Mouse (Mus musculus): ENCODE measurements around the gene Zfp422.
"Not testable (repeated sequence)": the region's sequence is repeated elsewhere in the genome, so short reads cannot be mapped to it uniquely, and the experiment has no call there.

Gene Zfp422

GRCm38 (mm10) chr6:116647763-116648162 is 19.0 kb upstream of the Zfp422 start:
- DNase-seq, result no peak

- no peak for DNase-seq
Observed at GRCm38 (mm10) chr6:116644335-116644734, 15.5 kb upstream of the Zfp422 start.

- no peak for DNase-seq
Observed at GRCm38 (mm10) chr6:116643881-116644280, 15.1 kb upstream of the Zfp422 start.

- no peak for DNase-seq
Observed at GRCm38 (mm10) chr6:116642942-116643341, 14.1 kb upstream of the Zfp422 start.

- DNase-seq, result no peak
Observed at GRCm38 (mm10) chr6:116639663-116640062, 10.9 kb upstream of the Zfp422 start.

- DNase-seq, result no peak
Observed at GRCm38 (mm10) chr6:116638871-116639270, 10.1 kb upstream of the Zfp422 start.

GRCm38 (mm10) chr6:116637496-116637895 is 8.7 kb upstream of the Zfp422 start:
- no peak for DNase-seq

GRCm38 (mm10) chr6:116636581-116637235 is 7.9 kb upstream of the Zfp422 start:
- no peak for DNase-seq

- DNase-seq, result no peak
Observed at GRCm38 (mm10) chr6:116635251-116636180, 6.7 kb upstream of the Zfp422 start.

- DNase-seq, result no peak
Observed at GRCm38 (mm10) chr6:116633741-116634695, 5.2 kb upstream of the Zfp422 start.

GRCm38 (mm10) chr6:116632129-116632528 is 3.3 kb upstream of the Zfp422 start:
- peak; percentile 41 to 79 for DNase-seq

GRCm38 (mm10) chr6:116629766-116630165 is 967 bp upstream of the Zfp422 start:
- no peak for DNase-seq

- DNase-seq, result no peak
Observed at GRCm38 (mm10) chr6:116628095-116628494, 704 bp downstream of the Zfp422 start.

GRCm38 (mm10) chr6:116626417-116626816 is 2.4 kb downstream of the Zfp422 start:
- DNase-seq, result not testable (repeated sequence)

- no peak for DNase-seq
Observed at GRCm38 (mm10) chr6:116621318-116622023, 7.3 kb downstream of the Zfp422 start.

- DNase-seq, result no peak
Observed at GRCm38 (mm10) chr6:116618073-116618472, 10.7 kb downstream of the Zfp422 start.

GRCm38 (mm10) chr6:116615719-116616118 is 13.1 kb downstream of the Zfp422 start:
- DNase-seq, result no peak

- DNase-seq, result no peak
Observed at GRCm38 (mm10) chr6:116607230-116607629, 21.6 kb downstream of the Zfp422 start.

GRCm38 (mm10) chr6:116600969-116601368 is 27.8 kb downstream of the Zfp422 start:
- not testable (repeated sequence) for DNase-seq

GRCm38 (mm10) chr6:116584095-116584494 is 44.7 kb downstream of the Zfp422 start, which contains the start of gene Olfr215:
TSS of gene Olfr215 (minus strand) at chr6:116584195.
- DNase-seq, result no peak

Data from spleen, adult 18-20 months (tissue).